Mouse (Mus musculus): ENCODE results near the gene Veph1.

Veph1 gene

GRCm38 (mm10) chr3:66004989-66005388 lies 291.6 kb downstream of the Veph1 start:
- TF ChIP-seq CTCF (conservative IDR thresholded peaks at IDR 0.05; ENCODE audit: low read length), result no peak
- no peak for TF ChIP-seq NANOG (IDR thresholded peaks at IDR 0.05; ENCODE audit: borderline replicate concordance, low read length)
- no peak for TF ChIP-seq POU5F1 (IDR thresholded peaks at IDR 0.05; ENCODE audit: borderline replicate concordance, low read length)
- no peak overlapping the region for H3K4me3 ChIP-seq (replicated peaks; ENCODE audit: low read length)
- peaks cover 3% of the 10 kb centered on the region for H3K27me3 ChIP-seq (ENCODE audit: insufficient read depth, low read length)
- H3K9me3 ChIP-seq (ENCODE audit: low read length), result no peaks in the 10 kb centered on the region
- H3K4me1 ChIP-seq (replicated peaks; ENCODE audit: low read depth, low read length), result no peaks in the 10 kb centered on the region
- no peaks in the 10 kb centered on the region for H3K36me3 ChIP-seq (ENCODE audit: insufficient read depth, low read length)

- peaks cover 3% of the 10 kb centered on the region for H3K27me3 ChIP-seq (ENCODE audit: insufficient read depth, low read length)
- no peak overlapping the region for H3K4me3 ChIP-seq (replicated peaks; ENCODE audit: low read length)
- no peaks in the 10 kb centered on the region for H3K9me3 ChIP-seq (ENCODE audit: low read length)
- H3K36me3 ChIP-seq (ENCODE audit: insufficient read depth, low read length), result no peaks in the 10 kb centered on the region
- TF ChIP-seq CTCF (conservative IDR thresholded peaks at IDR 0.05; ENCODE audit: low read length) (no peak; the same call in 1 of the 2 replicates), NANOG (IDR thresholded peaks at IDR 0.05; ENCODE audit: borderline replicate concordance, low read length) (no peak), POU5F1 (IDR thresholded peaks at IDR 0.05; ENCODE audit: borderline replicate concordance, low read length) (no peak)
- H3K4me1 ChIP-seq (replicated peaks; ENCODE audit: low read depth, low read length), result no peaks in the 10 kb centered on the region
Observed at GRCm38 (mm10) chr3:66004220-66004951, 292.3 kb downstream of the Veph1 start.

All from E14TG2a.4 (cell line).